Mouse (Mus musculus) MEL (cell line): ENCODE measurements around the gene Myo10. TPM values are rescaled to one million over a fixed set of nuclear protein-coding genes. Genes with fewer than 3 reads are reported as not detected.

ENCODE experiments used
- DNase-seq: peaks from one replicate; pipeline ENCODE4 v3.0.0; 2011; ENCODE audit warnings: low read depth, low spot score
- H3K27ac ChIP-seq: 2 replicates; pipeline ENCODE4 v1.5.1; 2012; ENCODE audit warnings: low read depth, mild to moderate bottlenecking, control low read depth, low read length, moderate library complexity; ENCODE audit not compliant: control insufficient read depth
- H3K27me3 ChIP-seq, 2 experiments: fragments of 150-350 bp in 1 of 2; sonication (generic) in 1 of 2; 2 replicates each; pipeline ENCODE4 v1.6.1; 2012; ENCODE audit warnings: low read length in 2 of 2, mild to moderate bottlenecking in 2 of 2, improper control_type of control experiment in 1 of 2, moderate library complexity in 1 of 2; ENCODE audit not compliant: insufficient read depth in 2 of 2, control insufficient read depth in 1 of 2
- H3K36me3 ChIP-seq, 2 experiments: 2 replicates each; pipeline ENCODE4 v1.6.1; 2012 to 2014; ENCODE audit warnings: low read length in 2 of 2, improper control_type of control experiment in 1 of 2, inconsistent platforms in 1 of 2, mild to moderate bottlenecking in 1 of 2; ENCODE audit not compliant: insufficient read depth in 2 of 2, control insufficient read depth in 1 of 2
- H3K4me1 ChIP-seq, 2 experiments: fragments of 150-350 bp in 1 of 2; sonication (generic) in 1 of 2; 2 replicates each; pipeline ENCODE4 v1.6.1; 2012; ENCODE audit warnings: low read length in 2 of 2, improper control_type of control experiment in 1 of 2, mild to moderate bottlenecking in 1 of 2; ENCODE audit not compliant: insufficient read depth in 2 of 2, control insufficient read depth in 1 of 2
- H3K4me3 ChIP-seq, 2 experiments: fragments of 150-350 bp in 1 of 2; sonication (generic) in 1 of 2; 2 replicates each; pipeline ENCODE4 v1.5.1; 2012; ENCODE audit warnings: low read depth in 2 of 2, low read length in 2 of 2, mild to moderate bottlenecking in 2 of 2, moderate library complexity in 2 of 2, control low read depth in 1 of 2, improper control_type of control experiment in 1 of 2; ENCODE audit not compliant: control insufficient read depth in 1 of 2, insufficient read depth in 1 of 2
- H3K79me2 ChIP-seq: 2 replicates; pipeline ENCODE4 v1.6.1; 2012; ENCODE audit warnings: mild to moderate bottlenecking, low read length, moderate library complexity; ENCODE audit not compliant: control insufficient read depth, poor library complexity, insufficient read depth
- H3K9ac ChIP-seq: 2 replicates; pipeline ENCODE4 v1.6.1; 2012; ENCODE audit warnings: low read depth, mild to moderate bottlenecking, control low read depth, low read length, moderate library complexity; ENCODE audit not compliant: control insufficient read depth, poor library complexity, severe bottlenecking
- H3K9me3 ChIP-seq: fragments of 150-350 bp; sonication (generic); replicated peaks from 2 replicates; pipeline ENCODE4 v1.6.1; 2012; ENCODE audit warnings: mild to moderate bottlenecking, low read length, improper control_type of control experiment, moderate library complexity; ENCODE audit not compliant: insufficient read depth
- BHLHE40 ChIP-seq: IDR thresholded peaks from 2 replicates; pipeline ENCODE4 v1.6.1; 2012; ENCODE audit warnings: low read depth, mild to moderate bottlenecking, inconsistent platforms, low read length, improper control_type of control experiment, borderline replicate concordance
- CHD2 ChIP-seq: IDR thresholded peaks from 2 replicates; pipeline ENCODE4 v1.6.1; 2011; ENCODE audit warnings: low read length, improper control_type of control experiment
- ELF1 ChIP-seq: IDR thresholded peaks from 2 replicates; pipeline ENCODE4 v1.6.1; 2014; ENCODE audit warnings: low read depth, mild to moderate bottlenecking, inconsistent platforms, low read length, improper control_type of control experiment, moderate library complexity
- GABPA ChIP-seq: IDR thresholded peaks from 2 replicates; pipeline ENCODE4 v1.6.1; 2012; ENCODE audit warnings: low read depth, mild to moderate bottlenecking, inconsistent platforms, low read length, improper control_type of control experiment, moderate library complexity
- HCFC1 ChIP-seq: IDR thresholded peaks from 2 replicates; pipeline ENCODE4 v1.6.1; 2012; ENCODE audit warnings: low read depth, mild to moderate bottlenecking, inconsistent platforms, low read length, improper control_type of control experiment, moderate library complexity
- MAFK ChIP-seq: IDR thresholded peaks from 2 replicates; pipeline ENCODE4 v1.6.1; 2011; ENCODE audit warnings: low read depth, mild to moderate bottlenecking, low read length, improper control_type of control experiment, borderline replicate concordance
- MAX ChIP-seq: IDR thresholded peaks from 2 replicates; pipeline ENCODE4 v1.6.1; 2011; ENCODE audit warnings: low read length, improper control_type of control experiment
- MAZ ChIP-seq: IDR thresholded peaks from 2 replicates; pipeline ENCODE4 v1.6.1; 2012; ENCODE audit warnings: low read depth, mild to moderate bottlenecking, inconsistent platforms, low read length, improper control_type of control experiment
- MEF2A ChIP-seq: IDR thresholded peaks from 2 replicates; pipeline ENCODE4 v1.6.1; 2014; ENCODE audit warnings: low read depth, mild to moderate bottlenecking, inconsistent platforms, low read length, improper control_type of control experiment; ENCODE audit not compliant: poor library complexity, insufficient replicate concordance, severe bottlenecking; ENCODE audit errors: extremely low read depth
- MXI1 ChIP-seq: IDR thresholded peaks from 2 replicates; pipeline ENCODE4 v1.6.1; 2011; ENCODE audit warnings: mild to moderate bottlenecking, low read depth, low read length, improper control_type of control experiment
- MYB ChIP-seq: IDR thresholded peaks from 2 replicates; pipeline ENCODE4 v1.6.1; 2011; ENCODE audit warnings: mild to moderate bottlenecking, low read depth, low read length, improper control_type of control experiment
- POLR2A ChIP-seq, 2 experiments: IDR thresholded peaks; 2 replicates each; pipeline ENCODE4 v1.6.1; 2011 to 2012; ENCODE audit warnings: low read length in 2 of 2, mild to moderate bottlenecking in 2 of 2, control low read depth in 1 of 2, improper control_type of control experiment in 1 of 2, low read depth in 1 of 2, moderate library complexity in 1 of 2; ENCODE audit not compliant: control insufficient read depth in 1 of 2, insufficient read depth in 1 of 2, poor library complexity in 1 of 2
- POLR2AphosphoS5 ChIP-seq: IDR thresholded peaks from 2 replicates; pipeline ENCODE4 v1.6.1; 2012; ENCODE audit warnings: low read depth, borderline replicate concordance, mild to moderate bottlenecking, inconsistent platforms, low read length, moderate library complexity, mixed read lengths
- RAD21 ChIP-seq: IDR thresholded peaks from 2 replicates; pipeline ENCODE4 v1.6.1; 2011; ENCODE audit warnings: mild to moderate bottlenecking, low read depth, low read length, improper control_type of control experiment
- SMC3 ChIP-seq: IDR thresholded peaks from 2 replicates; pipeline ENCODE4 v1.6.1; 2011; ENCODE audit warnings: low read depth, low read length, improper control_type of control experiment
- TAL1 ChIP-seq: IDR thresholded peaks from 2 replicates; pipeline ENCODE4 v1.6.1; 2012; ENCODE audit warnings: mild to moderate bottlenecking, inconsistent platforms, low read length, moderate library complexity, mixed read lengths
- TCF12 ChIP-seq: IDR thresholded peaks from 2 replicates; pipeline ENCODE4 v1.6.1; 2014; ENCODE audit warnings: low read depth, mild to moderate bottlenecking, inconsistent platforms, low read length, improper control_type of control experiment, moderate library complexity
- USF2 ChIP-seq, 2 experiments: IDR thresholded peaks; 2 replicates each; pipeline ENCODE4 v1.6.1; 2011 to 2012; ENCODE audit warnings: improper control_type of control experiment in 2 of 2, low read length in 2 of 2, borderline replicate concordance in 1 of 2, inconsistent platforms in 1 of 2, low read depth in 1 of 2, mild to moderate bottlenecking in 1 of 2; ENCODE audit not compliant: insufficient read depth in 1 of 2
- ZC3H11A ChIP-seq: IDR thresholded peaks from 2 replicates; pipeline ENCODE4 v1.6.1; 2012; ENCODE audit warnings: low read depth, mild to moderate bottlenecking, inconsistent platforms, low read length, improper control_type of control experiment
- ZKSCAN1 ChIP-seq: IDR thresholded peaks from 2 replicates; pipeline ENCODE4 v1.6.1; 2012; ENCODE audit warnings: low read depth, mild to moderate bottlenecking, inconsistent platforms, low read length, improper control_type of control experiment, moderate library complexity
- ZMIZ1 ChIP-seq: IDR thresholded peaks from 2 replicates; pipeline ENCODE4 v1.6.1; 2012; ENCODE audit warnings: low read depth, mild to moderate bottlenecking, inconsistent platforms, low read length, improper control_type of control experiment, moderate library complexity
- polyA plus RNA-seq, 2 experiments: library from polyadenylated mRNA; stranded (reverse) in 1 of 2; unstranded in 1 of 2; fragments of >175 nt in 1 of 2; fragments of >200 nt in 1 of 2; gene quantifications; 2 replicates each; pipeline versions ENCODE4 v1.2.1 to v1.2.4; 2012; ENCODE audit warnings: low replicate concordance in 2 of 2, low read depth in 1 of 2; ENCODE audit not compliant: insufficient read length in 2 of 2, insufficient read depth in 1 of 2, missing spikeins in 1 of 2
- total RNA-seq: library from RNA; depleted of rRNA; stranded (reverse); fragments of 300-350 nt; gene quantifications from 2 replicates; pipeline ENCODE4 v1.2.3, GENCODE M21; 2012

The Myo10 gene
- total and polyA plus RNA-seq, 3 experiments = 0.01 TPM; not detected in 2

GRCm38 (mm10) chr15:25652933-25653332 lies 30.6 kb downstream of the Myo10 start:
- no peaks in the 10 kb centered on the region for H3K79me2 ChIP-seq
- H3K27ac ChIP-seq = no peak overlapping the region
- H3K4me1 ChIP-seq = no peaks in the 10 kb centered on the region
- H3K9me3 ChIP-seq = no peaks in the 10 kb centered on the region
- no peak overlapping the region for H3K4me3 ChIP-seq
- no peaks in the 10 kb centered on the region for H3K36me3 ChIP-seq
- TF ChIP-seq ZKSCAN1 = no peak
- TF ChIP-seq USF2 (IDR thresholded peaks at IDR 0.05; ENCODE audit: borderline replicate concordance in 1 of 2, insufficient read depth in 1 of 2, low read depth in 1 of 2, low read length in 2 of 2) = no peak
- no peak for TF ChIP-seq MEF2A
- TF ChIP-seq SMC3 = no peak
- no peak for TF ChIP-seq HCFC1
- TF ChIP-seq POLR2AphosphoS5 = no peak
- TF ChIP-seq MYB = no peak
- no peak overlapping the region for H3K9ac ChIP-seq
- DNase-seq = no peak
- no peaks in the 10 kb centered on the region for H3K27me3 ChIP-seq

GRCm38 (mm10) chr15:25653680-25654079 lies 31.4 kb downstream of the Myo10 start:
- Histone ChIP-seq H3K9ac (no peak overlapping the region), H3K79me2 (no peaks in the 10 kb centered on the region), H3K36me3 (no peaks in the 10 kb centered on the region), H3K27me3 (no peaks in the 10 kb centered on the region), H3K9me3 (no peaks in the 10 kb centered on the region), H3K4me1 (no peaks in the 10 kb centered on the region), H3K4me3 (no peak overlapping the region), H3K27ac (no peak overlapping the region)
- TF ChIP-seq GABPA = no peak
- no peak for TF ChIP-seq RAD21
- TF ChIP-seq ZC3H11A = no peak
- no peak for TF ChIP-seq USF2 (IDR thresholded peaks at IDR 0.05; ENCODE audit: borderline replicate concordance in 1 of 2, insufficient read depth in 1 of 2, low read depth in 1 of 2, low read length in 2 of 2)
- TF ChIP-seq MAZ = no peak
- TF ChIP-seq MYB = no peak
- no peak for TF ChIP-seq MAX
- TF ChIP-seq POLR2A (IDR thresholded peaks at IDR 0.05; ENCODE audit: control insufficient read depth in 1 of 2, insufficient read depth in 1 of 2, low read depth in 1 of 2, low read length in 2 of 2, poor library complexity in 1 of 2) = no peak
- TF ChIP-seq SMC3 = no peak
- TF ChIP-seq TAL1 = no peak
- no peak for TF ChIP-seq ELF1
- TF ChIP-seq MAFK = no peak
- no peak for TF ChIP-seq BHLHE40
- no peak for TF ChIP-seq TCF12
- no peak for TF ChIP-seq ZMIZ1
- TF ChIP-seq MXI1 = no peak
- no peak for TF ChIP-seq CHD2
- DNase-seq = no peak
